In genomic region chr11:54703306-54703705, GRCm38 (mm10) we compare ENCODE assay signal across 8 mouse cellular contexts.
DNase-seq lines count a peak whose midpoint lies in the region; ATAC-seq and TF ChIP-seq lines count a peak whose summit lies in the region.

No protein-coding gene starts in this region.

- no peak overlapping the region for H3K4me3 ChIP-seq in kidney, postnatal 0 days (replicated peaks; ENCODE audit: low read depth, low read length)
- H3K4me3 ChIP-seq in liver, embryonic 11.5 days (ENCODE audit: low read depth, low read length): no peak overlapping the region

- H3K36me3 ChIP-seq in kidney, postnatal 0 days (ENCODE audit: insufficient read depth, low read length): no peaks in the 10 kb centered on the region
- no peaks in the 10 kb centered on the region for H3K36me3 ChIP-seq in liver, embryonic 11.5 days (ENCODE audit: control insufficient read depth, insufficient read depth, low read length)

- no peaks in the 10 kb centered on the region for H3K27me3 ChIP-seq in Patski
- H3K27me3 ChIP-seq in kidney, postnatal 0 days (ENCODE audit: insufficient read depth, low read length): no peaks in the 10 kb centered on the region
- no peaks in the 10 kb centered on the region for H3K27me3 ChIP-seq in liver, embryonic 11.5 days (replicated peaks; ENCODE audit: control insufficient read depth, insufficient read depth, low read length)

- POLR2A ChIA-PET in Patski (lab: Charles Lee): no interaction called here

- no peaks in the 10 kb centered on the region for H3K4me1 ChIP-seq in kidney, postnatal 0 days (replicated peaks; ENCODE audit: insufficient read depth, low read length)
- no peaks in the 10 kb centered on the region; the same call in 1 of the 2 replicates for H3K4me1 ChIP-seq in liver, embryonic 11.5 days (replicated peaks; ENCODE audit: control insufficient read depth, insufficient read depth, low read length)

- DNase-seq in CD4-positive, CD25-positive, alpha-beta regulatory T cell, adult 2 months (ENCODE audit: low read depth, low spot score): peak; percentile 89
- no peak for DNase-seq in Patski (ENCODE audit: low read depth, low spot score)
- peak; percentile 83 to 88 for DNase-seq in cerebellum, postnatal 14 days
- peak; percentile 80 for DNase-seq in gastrocnemius, adult 18-20 months (ENCODE audit: low spot score)
- DNase-seq in kidney, postnatal 0 days (ENCODE audit: low spot score): peak; percentile 84
- DNase-seq in liver, embryonic 11.5 days (ENCODE audit: low spot score): peak; percentile 50
- peak; percentile 56 for DNase-seq in ovary, postnatal 36 days (ENCODE audit: low spot score)
- DNase-seq in thymus, postnatal 36 days: peak; percentile 66 to 79

- ATAC-seq in Patski: no peak
- no peak for ATAC-seq in kidney, postnatal 0 days (replicated peaks; ENCODE audit: low FRiP score, low read depth)
- ATAC-seq in liver, embryonic 11.5 days (replicated peaks; ENCODE audit: low FRiP score): no peak; the same call in 1 of the 2 replicates

- H3K4me2 ChIP-seq in kidney, postnatal 0 days (ENCODE audit: low read length): no peak overlapping the region
- H3K4me2 ChIP-seq in liver, embryonic 11.5 days: no peak overlapping the region

- TF ChIP-seq CTCF in Patski (IDR thresholded peaks at IDR 0.05): peak; percentile 76
- TF ChIP-seq CTCF in kidney, postnatal 0 days (IDR thresholded peaks at IDR 0.05; ENCODE audit: low read depth): peak; percentile 90

- CTCF ChIA-PET in Patski (lab: Charles Lee): no interaction called here

- no peak overlapping the region for H3K9ac ChIP-seq in kidney, postnatal 0 days (ENCODE audit: low read depth, low read length)
- no peak overlapping the region for H3K9ac ChIP-seq in liver, embryonic 11.5 days (ENCODE audit: low read depth, low read length)

- in situ Hi-C loops in Patski (cut with MboI; ENCODE audit: low pct_unique_long_range_greater_than_20kb): no loop called here

- no peak overlapping the region for H3K27ac ChIP-seq in kidney, postnatal 0 days
- H3K27ac ChIP-seq in liver, embryonic 11.5 days (ENCODE audit: low read depth, low read length): no peak overlapping the region

- 36% methylated on average over 4 of the region's 4 CpGs for WGBS in kidney, postnatal 0 days
- WGBS in liver, embryonic 11.5 days: 36% methylated on average over 4 of the region's 4 CpGs

- H3K9me3 ChIP-seq in kidney, postnatal 0 days (replicated peaks; ENCODE audit: low read length): no peaks in the 10 kb centered on the region
- no peaks in the 10 kb centered on the region for H3K9me3 ChIP-seq in liver, embryonic 11.5 days (ENCODE audit: control insufficient read depth, low read length)
